Mouse (Mus musculus) adrenal gland, adult (tissue): ENCODE data around the gene Megf11.
"Not testable (repeated sequence)": the region's sequence is repeated elsewhere in the genome, so short reads cannot be mapped to it uniquely, and the experiment has no call there.

Source experiments
- DNase-seq, 2 experiments: peaks; one replicate each; pipeline ENCODE4 v3.0.0; 2022 to 2023; ENCODE audit warnings: low spot score in 1 of 2; ENCODE audit not compliant: inconsistent age in 2 of 2

Gene Megf11

GRCm38 (mm10) chr9:64693094-64693493, 307.7 kb downstream of the Megf11 start:
- no peak for DNase-seq

- no peak for DNase-seq
Measured at GRCm38 (mm10) chr9:64695266-64695665, 309.8 kb downstream of the Megf11 start.

DNA sequence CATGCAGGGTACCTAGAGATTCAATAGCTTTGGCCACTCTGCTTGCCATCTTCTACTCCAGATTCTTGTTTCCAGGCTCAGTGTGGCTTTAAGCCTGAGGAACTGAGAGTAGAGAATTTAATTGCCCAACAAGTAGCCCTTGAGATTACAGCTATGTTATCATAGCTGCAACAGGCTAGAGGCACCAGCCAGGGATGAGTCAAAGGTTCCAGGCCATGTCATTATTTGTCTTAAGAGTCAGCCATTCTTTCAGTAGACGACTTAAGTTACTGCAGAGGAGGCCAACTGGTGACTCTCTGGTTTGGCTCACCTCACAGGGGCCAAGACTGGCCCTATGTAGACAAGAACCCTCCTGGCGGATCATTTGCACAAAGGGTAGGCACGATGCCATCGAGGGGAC, 311.0 kb downstream of the Megf11 start:
- peak in 1 of 2 experiments; percentile 82 for DNase-seq

DNA sequence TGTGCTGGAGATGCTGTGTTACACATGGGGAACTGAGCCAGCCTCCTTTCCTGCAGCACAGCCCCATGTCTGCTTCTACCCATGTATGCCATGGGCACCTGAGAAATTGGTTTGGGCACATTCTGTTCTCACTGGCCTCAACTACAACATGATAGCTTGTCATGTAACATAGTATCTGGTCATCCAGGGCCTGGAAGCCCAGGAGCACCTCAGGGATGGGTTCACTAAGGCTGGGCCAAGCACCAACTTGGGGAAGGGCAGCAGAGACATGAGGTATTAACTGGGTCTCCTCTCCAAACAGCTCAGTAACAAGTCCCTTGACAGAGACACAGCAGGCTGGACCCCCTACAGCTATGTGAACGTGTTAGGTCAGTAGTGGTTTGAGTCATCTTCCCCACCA, 311.6 kb downstream of the Megf11 start:
- DNase-seq, result no peak

DNA sequence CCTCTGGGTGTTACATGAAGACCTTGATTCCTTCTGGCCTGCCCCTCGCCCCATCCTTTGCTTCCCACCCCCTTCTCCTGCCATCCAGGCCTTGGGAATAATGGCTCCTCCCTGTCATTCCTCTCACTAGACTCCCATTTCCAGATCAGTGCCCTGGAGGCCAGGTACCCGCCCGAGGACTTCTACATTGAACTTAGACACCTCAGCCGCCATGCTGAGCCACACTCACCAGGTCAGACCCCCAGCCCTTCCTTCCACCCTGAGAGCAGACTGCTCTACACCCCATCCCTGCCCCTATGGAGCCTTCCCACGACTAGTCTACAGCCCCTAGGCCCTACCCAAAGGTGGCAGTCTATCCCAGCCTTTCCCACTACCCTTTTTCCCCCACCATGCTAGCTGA, 312.3 kb downstream of the Megf11 start:
- DNase-seq, result no peak

- no peak for DNase-seq
Measured at GRCm38 (mm10) chr9:64698586-64698985, 313.2 kb downstream of the Megf11 start.

DNA sequence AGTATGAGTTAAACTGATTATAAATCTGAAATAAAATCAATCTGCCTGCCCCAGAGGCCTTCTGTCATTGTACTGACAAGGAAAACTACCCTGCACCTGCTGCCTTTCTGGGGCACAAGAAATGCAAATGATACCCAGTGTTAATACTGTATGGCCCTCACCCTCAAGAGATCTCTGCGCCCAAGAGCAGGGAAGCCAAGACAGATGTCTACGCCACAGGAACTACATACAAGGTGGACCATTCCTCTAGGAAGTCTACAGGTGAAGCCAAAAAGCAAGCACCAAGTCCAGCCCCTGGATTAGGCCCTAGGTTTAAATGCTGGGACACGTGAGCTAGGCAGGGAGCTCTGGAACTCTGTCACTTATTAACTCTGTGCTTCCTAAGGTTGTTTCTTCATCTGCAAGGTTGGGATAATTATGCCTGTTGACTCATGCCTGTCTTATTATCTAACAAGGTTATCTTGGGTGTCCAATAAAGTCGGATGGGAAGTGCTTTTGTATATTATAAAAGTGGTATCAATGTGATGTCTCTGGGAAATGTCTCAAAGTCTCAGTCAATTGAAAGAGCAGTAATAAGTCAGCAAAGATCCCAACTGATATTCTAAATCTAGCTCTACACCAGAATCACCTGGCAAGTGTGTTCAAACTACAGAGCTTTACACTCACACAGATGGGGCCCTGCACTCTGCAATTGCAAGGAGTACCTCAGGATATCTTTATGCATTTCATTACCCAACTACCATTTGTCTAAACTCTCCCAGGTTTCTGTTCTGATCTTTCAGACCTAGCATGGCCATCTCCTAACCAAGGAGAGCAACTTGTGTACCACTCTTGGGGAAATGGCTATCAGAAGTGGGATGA, 315.3 kb downstream of the Megf11 start:
- DNase-seq, result peak in 1 of 2 experiments; percentile 41

GRCm38 (mm10) chr9:64701651-64702050, 316.2 kb downstream of the Megf11 start:
- peak in 1 of 2 experiments; percentile 62 for DNase-seq

- no peak for DNase-seq
Measured at GRCm38 (mm10) chr9:64702391-64702790, 317.0 kb downstream of the Megf11 start.

DNA sequence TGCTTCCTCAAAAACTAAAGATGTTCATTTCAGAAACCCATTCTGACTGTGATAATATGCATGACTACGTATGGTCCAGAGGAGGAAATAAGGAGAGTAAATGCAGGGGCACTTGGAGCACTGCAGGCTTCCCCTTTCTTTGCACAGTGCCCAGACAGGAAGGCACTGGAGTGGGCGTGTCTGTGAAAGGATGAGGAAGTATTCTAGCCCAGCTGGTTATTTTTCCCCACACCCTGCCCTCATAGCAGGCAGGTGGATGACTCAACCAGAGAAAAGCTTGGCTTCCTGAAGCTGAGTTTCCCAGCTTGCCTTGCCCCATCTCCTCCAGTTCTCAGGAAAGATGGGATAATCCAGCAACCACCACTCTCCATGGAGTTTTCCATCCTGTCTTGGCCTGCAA, 317.5 kb downstream of the Megf11 start:
- DNase-seq, result peak in 1 of 2 experiments; percentile 57

DNA sequence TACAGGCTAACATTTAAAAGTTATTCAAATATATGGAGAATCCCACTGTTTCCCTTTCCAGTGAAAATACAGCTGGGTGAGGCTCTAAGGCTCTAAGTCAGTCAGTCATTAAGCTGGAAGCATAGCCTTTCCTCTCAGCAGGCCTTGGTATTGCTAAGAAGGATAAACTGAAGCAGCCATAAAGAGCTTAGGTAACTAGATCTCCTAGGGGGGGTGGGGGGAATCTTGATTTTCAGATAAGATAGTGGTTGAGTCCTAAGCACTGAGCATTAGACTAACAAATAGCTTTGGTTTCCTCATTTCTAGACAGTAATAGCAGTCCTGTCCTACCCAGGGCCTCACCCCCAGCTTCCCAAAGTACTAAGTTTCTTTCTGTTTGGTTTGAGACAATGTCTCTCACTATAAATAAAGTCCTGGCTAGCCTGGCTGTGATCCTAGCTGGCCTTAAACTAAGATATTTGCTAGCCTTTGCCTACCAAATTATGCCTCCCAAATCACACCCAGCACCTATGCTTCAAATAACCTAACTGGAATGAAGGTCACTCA, 318.1 kb downstream of the Megf11 start:
- DNase-seq, result no peak

DNA sequence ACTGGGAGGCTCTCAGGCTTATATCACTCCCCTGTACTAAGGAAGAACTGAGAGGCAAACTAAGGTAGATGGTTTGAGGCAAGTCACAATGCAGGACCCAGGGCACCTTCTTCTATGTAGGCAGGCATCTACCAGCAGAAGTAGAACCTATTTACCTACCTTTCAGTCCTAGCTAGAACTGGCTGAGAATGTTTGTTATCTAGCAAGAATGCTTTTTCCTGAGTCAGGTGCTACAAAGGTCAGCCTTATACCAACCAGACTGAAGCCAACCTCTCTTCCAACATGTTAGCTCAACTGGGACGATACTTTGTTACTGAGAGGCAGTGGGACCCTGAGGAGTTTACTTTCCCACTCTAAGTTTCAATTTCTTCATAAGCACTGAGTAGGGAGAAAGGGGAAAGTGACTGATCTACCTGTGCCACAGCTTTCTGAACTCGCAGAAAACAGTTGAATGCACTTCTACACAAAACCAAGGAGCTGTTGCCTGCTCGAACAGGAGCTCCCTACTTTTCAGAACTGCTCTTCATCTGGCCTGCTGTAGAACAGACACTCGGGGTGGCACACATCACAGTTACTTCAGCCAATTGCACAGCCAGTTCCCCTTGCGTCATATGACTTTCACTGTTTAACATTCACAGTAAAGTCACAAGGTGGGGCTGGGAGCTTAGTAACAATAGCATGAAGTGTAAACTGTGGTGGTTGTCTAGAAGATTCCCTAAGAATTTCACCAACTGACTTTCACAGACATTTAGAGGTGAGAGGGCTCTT, 318.8 kb downstream of the Megf11 start:
- DNase-seq, result no peak

DNA sequence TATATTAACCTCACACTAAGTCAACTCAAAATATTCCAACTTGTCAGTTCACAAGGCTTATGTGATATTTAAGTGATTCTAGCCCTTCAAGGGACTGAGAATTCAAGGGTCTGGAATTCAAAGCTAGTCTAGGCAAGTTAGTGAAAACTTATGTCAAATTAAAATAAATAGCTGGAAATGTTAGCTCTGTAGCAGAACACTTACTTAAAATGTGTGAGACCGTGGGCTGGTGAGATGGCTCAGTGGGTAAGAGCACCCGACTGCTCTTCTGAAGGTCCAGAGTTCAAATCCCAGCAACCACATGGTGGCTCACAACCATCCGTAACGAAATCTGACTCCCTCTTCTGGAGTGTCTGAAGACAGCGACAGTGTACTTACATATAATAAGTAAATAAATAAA, 324.9 kb downstream of the Megf11 start:
- DNase-seq, result not testable (repeated sequence)

- no peak for DNase-seq
Measured at GRCm38 (mm10) chr9:64719526-64720163, 334.2 kb downstream of the Megf11 start.

- no peak for DNase-seq
Measured at GRCm38 (mm10) chr9:64726454-64726853, 341.0 kb downstream of the Megf11 start.

DNA sequence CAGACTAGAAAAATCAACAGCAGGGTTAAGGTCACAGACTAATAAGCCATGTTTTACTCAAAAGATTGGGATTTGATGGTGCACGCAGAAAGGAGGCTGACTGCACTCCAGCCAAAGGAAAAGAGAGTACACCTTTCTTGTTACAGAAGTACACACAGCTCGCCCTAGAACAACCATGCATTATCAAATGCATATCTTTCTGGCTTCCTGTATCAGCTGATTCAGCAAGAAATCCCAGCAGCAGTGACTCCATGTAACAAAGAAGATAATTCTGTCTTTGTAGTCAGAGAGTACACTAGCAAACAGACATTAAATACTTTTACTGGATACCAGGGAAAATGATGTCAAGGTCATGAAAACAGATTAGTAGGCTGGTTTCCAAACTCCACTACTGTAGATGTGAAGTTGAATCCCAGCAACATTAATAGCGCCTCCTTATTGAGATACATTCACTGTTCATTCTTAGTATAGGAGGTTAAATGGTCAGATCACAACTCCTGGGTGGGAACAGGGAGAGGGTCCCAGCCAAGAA, 345.7 kb downstream of the Megf11 start:
- peak in 1 of 2 experiments; percentile 71 for DNase-seq

DNA sequence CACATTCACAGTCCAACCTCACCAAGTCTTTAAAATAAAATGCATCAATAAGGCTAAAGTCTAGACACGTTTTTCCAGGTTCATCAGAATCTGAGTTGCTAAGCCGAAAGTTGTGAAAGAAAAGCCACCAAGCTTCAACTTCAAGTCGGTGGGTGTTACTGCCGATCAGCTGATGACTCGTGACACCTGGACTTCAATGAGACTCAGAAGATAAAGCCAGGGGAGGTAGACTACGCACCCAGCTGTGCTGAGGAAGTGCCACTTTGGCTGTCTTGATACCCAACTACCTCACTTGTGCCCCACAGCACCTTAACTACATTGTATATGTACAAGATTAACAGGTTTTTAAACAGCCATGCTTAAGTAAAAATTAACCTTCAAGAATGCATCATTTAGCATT, 348.7 kb downstream of the Megf11 start:
- DNase-seq, result no peak

- not testable (repeated sequence) for DNase-seq
Measured at GRCm38 (mm10) chr9:64734992-64735391, 349.6 kb downstream of the Megf11 start.

DNA sequence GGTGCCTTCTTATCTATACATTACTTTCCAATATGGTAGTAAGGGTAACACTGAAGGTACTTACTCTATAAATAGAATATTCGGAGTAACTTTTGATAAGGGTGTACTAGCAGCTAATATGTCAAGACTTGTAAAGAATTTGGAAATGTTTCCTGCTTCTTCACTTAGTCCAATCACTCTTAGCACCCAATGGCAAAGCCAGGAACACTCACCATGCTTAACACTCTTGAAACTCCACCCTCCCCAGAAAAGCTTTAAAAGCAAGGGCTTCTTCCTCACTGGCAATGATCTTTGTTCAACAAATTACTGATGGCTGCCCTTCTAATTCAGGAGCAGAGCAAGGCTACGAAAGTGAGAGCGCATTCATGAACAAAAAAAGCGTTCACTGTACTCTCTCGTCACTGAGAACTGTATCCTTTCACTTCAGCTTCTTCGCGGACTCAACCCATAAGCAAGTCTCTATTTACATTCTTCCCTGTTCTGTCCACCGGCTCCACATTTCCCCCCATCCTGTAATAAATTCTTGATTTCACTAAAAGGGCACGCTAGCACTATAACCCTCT, 350.7 kb downstream of the Megf11 start:
- DNase-seq, result peak in 1 of 2 experiments; percentile 27

GRCm38 (mm10) chr9:64736639-64737405, 351.4 kb downstream of the Megf11 start:
- peak; percentile 75 to 93 for DNase-seq
